Mouse (Mus musculus) small intestine, adult 2 months (tissue): ENCODE results near the gene Slc22a16.

Source experiments
- CTCF ChIP-seq: fragments of 200-500 bp; IDR thresholded peaks from 2 replicates; pipeline ENCODE4 v1.5.1; 2012; ENCODE audit warnings: low read depth, mild to moderate bottlenecking, control low read depth, inconsistent platforms, low read length, moderate library complexity, mixed read lengths; ENCODE audit not compliant: insufficient replicate concordance, insufficient read length; ENCODE audit errors: extremely low read depth
- POLR2A ChIP-seq: fragments of 200-500 bp; IDR thresholded peaks from 2 replicates; pipeline ENCODE4 v1.6.1; 2012; ENCODE audit warnings: low read depth, mild to moderate bottlenecking, control low read depth, inconsistent platforms, low read length, moderate library complexity

DNA sequence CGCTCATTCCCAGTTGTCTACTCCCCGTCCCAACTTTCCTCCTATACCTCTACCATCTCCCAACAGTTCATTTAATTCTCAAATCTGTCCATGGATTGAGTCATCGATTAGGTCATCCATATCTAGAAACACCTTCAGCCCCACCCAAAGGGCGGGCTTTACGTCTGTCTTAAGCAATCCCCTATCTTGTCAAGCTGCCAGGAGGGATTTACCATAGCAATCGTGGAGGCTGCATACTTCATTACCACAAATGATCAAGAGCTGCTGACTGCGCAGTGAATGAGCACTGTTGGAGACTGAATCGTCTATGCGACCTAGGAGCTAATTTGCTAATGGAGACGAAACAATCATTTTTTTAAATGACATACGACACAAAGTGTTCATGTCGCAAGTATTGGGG lies 78.6 kb downstream of the Slc22a16 start:
- TF ChIP-seq POLR2A (no peak), CTCF (no peak)
